Mouse (Mus musculus): Measurements from ENCODE around the gene Adcy1.
"Not testable (repeated sequence)": the region's sequence is repeated elsewhere in the genome, so short reads cannot be mapped to it uniquely, and the experiment has no call there.

Adcy1 gene

GRCm38 (mm10) chr11:7221826-7222225, 158.5 kb downstream of the Adcy1 start:
- DNase-seq (ENCODE audit: low spot score), result not testable (repeated sequence)

DNA sequence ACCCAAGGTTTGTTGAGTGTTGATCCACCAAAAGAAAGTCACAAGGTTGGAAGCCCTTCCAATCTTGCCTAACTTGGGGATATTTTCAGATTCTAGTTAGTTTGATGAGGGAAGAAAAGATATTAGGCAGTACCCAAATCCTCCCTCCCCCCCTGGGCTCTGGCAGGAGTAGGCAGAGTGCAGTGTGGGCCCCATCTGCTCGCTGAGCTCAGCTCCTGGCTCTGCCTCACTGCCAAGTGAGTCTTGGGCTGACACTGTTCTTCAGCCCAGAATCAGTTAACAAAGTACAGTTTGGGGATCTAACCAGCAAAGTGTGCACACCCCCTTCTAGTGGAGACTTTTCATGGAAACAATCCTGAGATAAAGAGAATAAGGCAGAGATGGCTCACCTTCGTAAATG, 162.9 kb downstream of the Adcy1 start:
- no peak for DNase-seq (ENCODE audit: low spot score)

- DNase-seq (ENCODE audit: low spot score), result no peak
Measured at GRCm38 (mm10) chr11:7226810-7227550, 163.7 kb downstream of the Adcy1 start.

DNA sequence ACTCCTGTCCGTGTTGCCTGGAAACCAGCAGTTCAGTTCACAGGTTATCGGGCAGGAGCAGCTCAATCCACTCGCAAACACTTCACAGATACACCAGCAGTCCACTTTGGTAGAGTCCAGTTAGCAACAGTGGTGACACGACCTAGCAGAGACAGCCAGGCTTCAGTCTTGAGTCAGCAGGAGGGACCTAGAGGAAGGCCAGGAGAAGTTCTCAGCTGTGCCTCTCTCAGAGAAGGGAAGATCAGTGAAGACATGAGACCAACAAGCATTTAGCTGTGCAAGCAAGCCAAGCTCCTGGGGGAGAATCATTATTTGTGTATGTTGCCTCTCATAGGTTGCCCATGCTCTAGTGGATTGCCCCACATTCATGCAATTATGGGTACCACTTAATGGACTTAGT, 164.8 kb downstream of the Adcy1 start:
- DNase-seq (ENCODE audit: low spot score), result no peak

All from urinary bladder, postnatal 25 days (tissue).